Mouse (Mus musculus) embryo, embryonic 9.5 days (tissue): Measurements from ENCODE around the gene Traf1.

ENCODE experiments used
- DNase-seq: peaks from one replicate; pipeline ENCODE4 v3.0.0-alpha.2; 2017; ENCODE audit errors: extremely low spot score

Gene Traf1

DNA sequence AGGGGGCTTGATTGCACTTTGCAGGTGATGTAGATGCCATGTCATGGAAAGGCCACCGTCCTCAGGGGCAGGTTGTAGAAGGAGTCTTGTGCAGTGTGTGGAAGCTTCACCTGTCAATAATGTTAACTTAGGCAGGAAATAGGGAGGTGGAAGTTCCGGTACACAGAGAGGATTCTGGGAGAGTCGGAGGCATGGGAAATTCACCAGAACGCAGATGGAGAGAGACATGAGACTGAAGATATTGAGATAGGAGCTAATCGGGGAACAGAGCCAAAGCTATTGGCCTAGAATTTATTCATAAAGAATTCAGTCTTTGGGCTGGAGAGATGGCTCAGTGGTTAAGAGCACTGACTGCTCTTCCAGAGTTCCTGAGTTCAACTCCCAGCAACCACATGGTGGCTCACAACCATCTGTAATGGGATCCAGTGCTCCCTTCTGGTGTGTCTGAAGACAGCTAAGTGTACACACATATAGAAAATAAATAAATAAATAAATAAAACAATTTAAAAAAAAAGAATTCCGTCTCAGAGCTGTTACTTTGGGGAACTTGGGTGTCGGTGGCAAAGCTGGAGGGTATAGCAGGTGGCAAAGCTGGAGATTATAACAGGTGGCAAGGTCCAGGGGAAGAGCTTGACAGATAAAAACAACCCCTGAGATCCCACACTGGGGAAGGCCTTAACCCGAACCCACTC is 4.8 kb upstream of the Traf1 start:
- DNase-seq: no peak

DNA sequence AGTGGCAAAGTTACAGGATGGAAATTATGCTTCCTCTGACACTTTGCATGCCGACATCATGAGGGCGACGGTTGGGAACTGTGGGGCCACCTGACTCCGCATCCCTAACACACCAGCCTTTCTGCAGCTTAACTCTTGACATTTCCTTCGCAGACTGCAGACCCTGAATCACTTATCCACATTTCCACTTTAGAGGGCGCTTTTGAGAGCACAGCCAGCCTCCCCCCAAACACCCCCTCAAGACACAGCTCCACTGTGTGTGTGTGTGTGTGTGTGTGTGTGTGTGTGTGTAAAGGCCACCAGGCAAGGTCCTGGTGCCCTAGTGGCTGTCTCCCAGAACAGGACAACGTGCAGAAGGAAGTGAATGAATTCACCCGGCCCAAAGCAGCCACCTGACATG is 4.2 kb upstream of the Traf1 start:
- no peak for DNase-seq

DNA sequence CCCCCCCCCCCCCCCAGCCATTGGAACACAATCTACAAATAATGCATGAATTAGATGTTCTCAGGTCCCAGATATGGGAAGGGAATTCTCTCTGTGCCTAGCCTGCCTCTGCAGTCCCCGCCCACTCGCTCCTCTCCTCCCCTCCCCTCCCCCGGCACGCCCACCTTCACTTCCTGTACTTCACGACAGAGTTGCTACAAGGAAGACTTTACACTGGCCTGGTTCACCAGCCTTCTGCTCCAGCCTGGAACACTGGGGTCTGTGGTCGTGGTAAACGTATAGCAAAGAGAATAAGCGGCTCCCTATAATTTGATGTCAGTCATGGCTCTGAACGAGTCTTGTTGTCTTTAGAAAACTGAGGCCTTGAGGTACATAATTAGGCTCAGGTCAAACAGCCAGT is 3.7 kb upstream of the Traf1 start:
- DNase-seq: peak; percentile 46

DNA sequence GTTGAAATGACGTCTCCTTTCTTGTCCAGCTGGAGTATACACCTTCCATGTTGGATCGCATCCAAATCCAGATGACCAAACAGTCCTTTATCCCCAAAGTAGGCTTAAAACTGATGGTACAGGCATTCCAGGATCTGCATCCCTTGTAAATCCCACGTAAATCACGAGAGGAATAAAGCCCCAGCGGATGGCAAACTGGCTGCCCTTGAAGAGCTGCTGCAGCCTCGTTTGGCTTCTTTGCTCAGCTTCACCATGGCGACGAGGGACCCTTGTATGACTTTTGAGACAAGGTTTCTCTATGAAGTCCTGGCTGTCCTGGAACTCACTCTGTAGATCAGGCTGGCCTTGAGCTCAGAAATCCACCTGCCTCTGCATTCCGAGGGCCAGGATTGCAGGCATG is 3.1 kb upstream of the Traf1 start:
- no peak for DNase-seq

DNA sequence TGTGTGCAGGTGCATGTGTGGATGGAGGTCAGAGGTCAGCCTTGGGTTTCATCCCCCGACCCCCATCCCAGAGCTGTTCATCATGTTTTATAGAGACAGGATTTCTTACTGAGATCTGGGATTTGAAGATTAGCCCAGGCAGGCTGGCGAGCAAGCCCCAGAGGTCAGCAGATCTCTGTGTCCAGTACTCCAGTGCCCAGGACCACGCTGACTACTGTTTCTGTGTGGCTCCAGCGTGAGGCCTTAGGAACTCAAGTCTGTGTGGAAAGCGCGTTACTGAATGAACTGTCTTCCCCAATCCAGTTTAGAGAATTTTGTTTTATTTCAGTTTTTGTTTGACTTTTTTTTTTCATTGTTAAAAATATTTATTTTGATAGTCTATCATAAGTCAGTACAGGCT is 2.7 kb upstream of the Traf1 start:
- DNase-seq: no peak

DNA sequence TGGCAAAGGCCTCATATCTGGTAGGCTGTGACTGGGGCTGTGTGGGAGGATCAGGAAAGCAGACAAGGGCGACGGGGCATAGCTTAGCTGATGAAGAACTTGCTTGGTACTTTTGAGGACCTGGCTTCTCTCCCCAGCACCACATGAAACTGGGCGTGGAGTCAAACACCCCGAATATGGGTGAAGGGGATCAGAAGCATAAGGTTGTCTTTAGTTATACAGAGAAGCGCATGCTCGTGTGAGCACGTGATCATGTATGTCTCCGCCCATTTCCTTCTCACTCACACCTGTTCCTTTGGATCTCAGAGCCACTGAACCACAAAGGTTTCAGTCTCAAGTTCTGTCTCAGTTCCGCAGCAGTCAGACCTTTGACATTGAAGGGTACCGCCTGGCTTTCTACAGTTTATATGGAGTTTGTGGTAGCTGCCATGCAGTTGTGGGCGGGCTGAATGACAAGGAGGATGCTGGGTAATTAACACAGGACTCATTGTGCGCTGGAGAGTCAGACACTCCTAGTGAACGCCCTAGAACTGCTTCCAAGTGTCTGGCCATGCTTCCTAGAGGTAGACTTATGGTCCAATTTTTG is 1.9 kb upstream of the Traf1 start:
- DNase-seq: no peak

DNA sequence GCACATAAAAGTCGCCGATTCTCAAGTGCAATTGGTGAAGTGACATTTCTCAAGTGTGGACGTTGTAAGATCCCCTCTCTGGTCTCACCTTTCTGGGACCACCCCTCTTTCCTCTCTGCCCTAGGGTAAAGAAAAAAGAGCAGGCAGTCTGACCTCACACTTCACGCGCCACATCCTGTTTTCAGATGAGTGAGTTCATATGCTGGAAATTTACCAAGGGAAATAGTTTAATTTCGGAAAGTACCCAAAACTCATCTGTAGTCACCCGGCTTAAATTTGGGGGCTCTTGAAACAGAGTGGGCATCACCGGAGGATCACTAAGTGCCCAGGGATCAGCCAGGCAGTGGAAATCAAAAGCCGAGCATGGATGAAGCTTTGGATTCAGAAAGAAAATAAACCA is 1.3 kb upstream of the Traf1 start:
- DNase-seq: no peak

DNA sequence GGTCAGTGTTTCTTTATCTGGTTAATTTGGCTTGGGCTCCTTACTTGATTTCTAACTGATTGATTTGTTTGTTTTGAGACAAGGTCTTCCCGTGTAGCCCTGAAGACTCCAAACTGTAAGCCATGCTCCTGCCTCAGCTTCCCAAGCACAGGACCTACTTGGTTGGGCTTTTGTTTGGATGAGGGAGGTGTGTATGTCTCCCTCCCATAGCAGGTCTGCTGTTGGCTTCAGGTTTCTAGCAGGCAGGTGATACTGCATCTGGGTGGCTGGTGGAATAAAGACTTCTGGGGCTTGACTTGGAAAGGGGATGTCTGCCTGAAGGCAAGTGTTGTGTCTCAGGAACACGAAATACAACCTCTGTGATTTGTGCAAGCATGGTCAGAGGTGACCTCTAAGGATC is 639 bp upstream of the Traf1 start:
- DNase-seq: no peak

DNA sequence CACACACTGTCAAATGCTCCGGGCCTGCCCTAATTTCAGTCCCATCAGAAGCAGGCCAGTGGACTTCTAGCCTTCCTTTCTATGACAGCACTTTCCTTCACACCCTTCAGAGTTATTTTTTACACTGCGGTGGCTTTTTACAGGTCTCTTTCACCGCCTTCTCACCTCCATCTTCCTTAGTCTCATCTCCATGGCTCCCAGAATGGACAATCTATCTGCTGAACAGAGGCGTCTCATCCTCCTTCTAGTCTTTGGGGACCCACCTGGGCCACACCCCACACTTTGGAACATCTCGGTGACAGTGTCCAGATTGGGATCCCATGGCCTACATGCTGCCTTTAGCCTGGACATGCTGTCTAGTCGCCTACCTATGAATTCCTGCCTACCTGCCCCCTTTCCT is 606 bp downstream of the Traf1 start:
- DNase-seq: no peak

DNA sequence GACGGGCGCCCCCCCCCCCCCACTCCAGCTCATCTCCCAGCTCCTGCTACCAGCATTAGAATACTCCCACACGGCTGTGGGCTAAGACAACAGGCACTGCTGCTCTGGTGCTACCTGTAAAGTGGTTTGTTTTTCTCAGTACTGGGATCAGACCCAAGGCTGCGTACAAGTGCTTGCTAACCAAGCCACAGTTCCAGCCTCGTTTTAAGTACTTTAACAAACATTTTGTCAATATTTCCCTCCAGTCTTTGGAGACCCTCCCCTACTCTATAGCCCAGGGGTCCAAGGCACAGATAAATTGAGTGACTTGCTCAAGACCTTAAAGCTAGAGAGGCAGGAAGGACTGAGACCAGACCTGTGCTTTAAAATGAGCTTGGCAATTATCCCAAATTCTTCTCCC is 1.1 kb downstream of the Traf1 start:
- DNase-seq: no peak

DNA sequence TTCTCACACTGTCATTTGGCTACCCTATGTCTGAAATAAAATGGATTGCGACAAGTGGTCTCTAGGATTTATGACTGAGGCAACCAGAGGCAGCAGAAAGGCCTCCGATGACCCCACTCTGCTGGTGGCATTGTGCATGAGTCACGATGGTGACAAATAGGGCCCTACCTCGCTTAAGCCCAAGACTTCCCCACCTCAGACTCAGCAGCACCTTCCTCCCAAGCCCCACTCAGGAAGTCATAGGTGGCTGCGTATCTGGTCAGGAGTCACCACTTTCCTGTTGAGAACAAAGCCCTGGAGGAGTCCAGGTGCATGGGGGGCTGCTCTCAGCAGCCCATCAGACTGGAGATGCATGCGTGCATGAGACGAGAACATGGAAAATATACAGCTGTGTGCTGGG is 3.0 kb downstream of the Traf1 start:
- DNase-seq: no peak

DNA sequence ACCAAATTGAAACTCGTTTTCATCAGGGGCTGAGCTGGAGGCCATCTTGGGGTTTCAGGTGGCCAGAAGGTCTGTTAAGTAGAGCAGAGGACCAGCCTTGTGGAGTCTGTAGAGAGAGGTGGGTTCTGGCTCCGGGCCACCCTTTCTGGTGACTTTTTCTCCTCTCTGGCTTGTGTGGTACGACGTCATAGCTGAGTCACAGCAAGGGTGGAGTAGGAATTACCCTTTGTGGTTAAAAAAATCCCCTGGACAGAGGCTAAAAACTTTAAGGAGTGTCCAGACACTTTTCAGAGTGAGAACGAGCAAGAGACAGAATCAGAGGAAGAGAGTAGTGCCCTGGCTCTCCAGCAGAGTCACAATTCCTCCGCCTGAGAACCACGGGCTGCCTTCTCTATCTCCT is 3.5 kb downstream of the Traf1 start:
- no peak for DNase-seq

DNA sequence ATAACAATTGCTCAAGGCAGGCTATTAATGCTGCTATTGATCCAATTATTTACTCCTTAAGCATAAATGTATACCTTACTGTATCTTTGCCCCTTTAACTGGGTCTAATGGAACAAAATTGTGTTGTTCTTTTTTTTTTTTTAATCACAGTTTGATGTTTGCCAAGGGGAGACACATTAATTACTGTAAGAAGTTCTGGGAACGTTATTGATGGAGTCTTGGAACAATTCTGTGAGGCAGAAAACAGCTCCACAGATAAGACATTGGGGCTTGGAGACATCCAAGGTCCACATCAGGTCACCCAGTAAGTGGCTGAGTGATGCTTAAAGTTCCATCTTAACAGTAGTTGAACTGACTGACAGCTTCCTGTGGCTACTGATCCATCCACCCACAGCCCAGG is 4.2 kb downstream of the Traf1 start:
- no peak for DNase-seq

DNA sequence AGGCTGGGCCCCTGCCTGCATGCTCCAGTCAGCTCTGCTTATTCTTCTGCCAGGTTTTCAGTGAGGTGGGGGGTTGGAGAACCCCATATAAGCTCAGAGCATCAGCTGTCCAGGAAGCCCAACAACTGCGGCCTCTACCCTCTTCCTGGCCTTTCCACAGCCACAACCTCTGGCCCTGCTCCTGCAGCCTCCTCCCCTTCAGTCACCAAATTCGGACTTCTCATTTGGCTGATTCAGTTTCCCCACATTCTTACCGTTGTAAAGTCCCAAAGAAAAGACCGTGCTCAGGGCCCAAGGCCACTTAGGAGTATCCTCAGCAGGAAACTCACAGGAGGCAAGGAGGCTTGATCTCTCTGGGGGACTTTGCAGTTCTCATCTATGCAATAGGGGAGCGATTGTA is 4.6 kb downstream of the Traf1 start:
- no peak for DNase-seq

DNA sequence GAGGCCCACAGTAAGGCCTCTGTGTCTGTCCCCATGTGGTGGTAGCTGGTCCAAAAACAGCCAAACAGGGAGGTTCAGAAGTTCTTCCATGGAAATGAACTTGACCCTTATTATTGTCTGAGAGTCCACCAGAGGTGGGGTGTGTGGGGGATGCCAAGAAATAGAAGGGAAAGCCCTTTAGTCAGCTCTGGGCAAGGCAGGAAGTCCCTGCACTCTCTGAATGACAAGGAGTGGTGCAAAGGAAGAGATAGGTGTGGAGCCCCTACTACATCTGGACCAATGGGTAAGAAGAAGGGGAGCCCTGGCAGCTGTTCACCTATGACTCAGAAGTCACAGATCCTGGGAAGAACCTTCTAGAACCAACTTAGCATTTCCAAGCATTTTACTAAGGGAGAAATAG is 7.2 kb downstream of the Traf1 start:
- no peak for DNase-seq

DNA sequence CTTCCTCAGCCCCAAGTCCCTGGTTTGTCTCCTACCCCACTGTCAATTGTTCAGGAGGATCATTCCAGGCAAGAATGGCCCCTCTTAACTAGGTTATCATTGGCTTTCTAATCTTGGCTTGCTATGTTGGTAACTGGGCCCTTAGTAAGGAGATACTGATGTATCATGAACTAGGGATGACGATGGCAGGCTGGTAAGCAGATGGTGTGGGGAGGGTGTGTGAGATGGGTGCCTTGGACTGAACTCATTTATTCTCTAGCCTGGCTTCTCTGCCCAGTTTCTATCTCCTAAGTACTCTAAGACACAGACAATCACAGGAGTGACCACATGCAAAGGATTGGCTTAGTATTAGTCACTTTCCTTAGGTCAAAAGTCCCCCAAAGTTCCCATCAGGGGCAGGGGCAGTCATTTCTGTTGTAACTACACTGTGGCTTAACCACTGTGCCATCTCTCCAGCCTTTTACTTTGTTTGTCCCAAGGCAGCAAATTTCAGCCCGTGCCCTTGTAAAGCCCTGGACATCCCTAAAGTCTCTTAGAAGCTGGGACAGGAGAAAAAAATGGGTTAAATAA is 7.9 kb downstream of the Traf1 start:
- DNase-seq: no peak

DNA sequence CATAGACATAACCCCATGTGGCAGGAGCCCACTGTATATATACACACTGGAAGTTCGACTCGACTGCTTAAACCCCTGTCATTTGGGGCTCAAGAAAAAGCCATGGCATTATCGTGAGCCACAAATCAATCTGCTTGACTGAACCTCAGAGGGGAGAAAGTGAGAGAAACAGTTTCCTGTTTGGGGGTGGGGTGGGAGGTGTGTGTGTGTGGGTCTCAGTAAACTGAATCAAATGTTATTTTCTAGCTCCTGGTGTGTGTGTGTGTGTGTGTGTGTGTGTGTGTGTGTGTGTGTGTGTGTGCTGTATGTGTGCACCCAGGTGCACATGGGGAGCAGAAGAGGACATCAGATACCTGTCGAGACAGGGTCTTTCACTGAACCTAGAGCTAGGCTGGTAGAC is 8.6 kb downstream of the Traf1 start:
- no peak for DNase-seq

DNA sequence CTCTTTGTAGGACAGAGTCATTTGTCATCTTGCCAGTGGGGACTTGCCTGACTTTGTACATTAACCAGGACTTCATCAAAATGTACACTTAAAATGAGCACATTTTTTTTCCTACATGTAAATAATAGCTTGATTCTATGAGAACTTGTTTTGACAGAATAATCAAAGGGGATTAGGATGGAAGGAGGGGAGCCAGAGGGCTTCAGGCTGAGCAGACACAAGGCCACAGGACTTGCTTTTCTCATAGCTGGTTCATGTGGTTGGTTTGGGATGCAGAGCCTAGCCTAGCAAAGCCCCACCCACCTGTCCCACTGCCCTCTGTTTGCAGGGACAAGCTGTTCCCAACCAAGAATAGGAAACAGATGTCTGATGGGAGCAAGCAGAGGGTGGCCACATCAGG is 10.1 kb downstream of the Traf1 start:
- DNase-seq: no peak

DNA sequence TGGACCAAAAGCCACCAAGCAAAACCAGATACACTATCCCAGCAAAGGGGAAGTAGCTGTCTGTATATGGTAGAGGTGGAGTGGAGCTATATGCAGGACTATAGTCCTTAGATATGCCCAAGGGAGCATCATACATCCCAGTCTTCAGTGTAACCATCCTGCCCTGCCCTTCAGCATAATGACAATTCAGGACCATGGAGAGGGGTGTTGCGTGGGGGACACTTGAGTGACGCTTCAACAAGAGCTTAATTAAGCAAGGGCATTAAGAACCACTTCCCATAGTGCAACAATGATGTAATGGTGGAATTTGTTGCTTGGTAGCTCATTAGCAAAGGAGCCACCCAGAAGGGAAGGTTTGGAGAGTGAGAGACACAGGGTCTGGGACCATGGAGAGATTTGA is 12.9 kb downstream of the Traf1 start:
- DNase-seq: no peak

DNA sequence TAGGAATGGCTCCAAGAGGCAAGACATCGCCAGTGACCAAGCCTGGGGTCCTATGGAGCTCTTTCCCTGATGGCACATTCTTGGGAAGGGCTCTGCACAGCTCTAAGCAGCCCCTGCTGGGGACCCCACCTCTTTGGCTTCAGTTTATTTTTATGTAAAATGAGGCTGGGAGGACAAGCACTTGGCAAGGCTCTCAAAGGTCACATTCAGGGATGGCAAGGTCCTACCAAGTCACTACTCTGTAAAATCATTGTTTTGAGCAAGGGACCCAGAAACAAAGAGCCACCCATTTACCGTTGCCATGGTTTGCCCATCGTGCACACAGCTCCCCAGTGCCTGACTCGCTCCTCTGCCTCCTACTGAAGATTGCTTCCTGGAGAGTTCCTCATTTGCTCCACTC is 15.5 kb downstream of the Traf1 start:
- DNase-seq: no peak

DNA sequence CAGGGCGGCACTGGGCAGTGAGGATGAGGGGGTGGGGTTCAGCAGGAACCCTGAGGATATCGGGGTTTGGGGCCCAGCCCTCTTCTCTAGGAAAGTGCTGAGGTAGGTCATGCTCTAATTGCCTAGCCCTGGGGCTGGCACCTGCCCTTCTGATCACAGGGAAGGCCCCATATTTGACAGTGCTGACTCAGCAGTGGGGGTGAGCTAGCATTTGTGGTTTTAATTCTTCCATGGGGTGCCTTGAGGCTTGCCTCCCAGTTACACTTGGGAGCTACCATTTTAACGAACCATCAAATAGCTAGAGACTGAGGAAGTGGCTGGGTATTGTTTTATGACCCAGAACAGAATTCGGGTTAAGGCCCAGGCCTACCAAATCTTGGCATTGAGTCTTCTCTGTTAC is 16.0 kb downstream of the Traf1 start:
- DNase-seq: no peak

DNA sequence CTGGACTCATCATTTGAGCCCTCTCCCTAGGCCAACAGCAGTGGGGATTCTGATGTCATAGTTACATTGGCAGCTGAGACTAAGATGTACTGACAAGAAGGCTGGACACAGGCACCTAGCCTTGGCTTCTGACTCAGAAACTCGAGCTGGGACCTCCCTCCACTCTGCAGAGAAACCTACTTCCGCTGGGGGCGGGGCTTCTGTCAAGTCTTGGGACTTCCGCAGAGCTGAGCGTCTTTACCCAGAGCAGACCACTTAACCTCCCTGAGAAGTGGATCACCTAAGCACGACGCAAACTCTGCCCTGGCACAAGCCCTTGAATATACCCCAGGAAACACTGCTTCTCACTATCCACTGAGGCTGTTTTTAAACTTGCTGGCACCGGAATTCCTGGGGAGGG is 16.8 kb downstream of the Traf1 start:
- DNase-seq: peak; percentile 15

DNA sequence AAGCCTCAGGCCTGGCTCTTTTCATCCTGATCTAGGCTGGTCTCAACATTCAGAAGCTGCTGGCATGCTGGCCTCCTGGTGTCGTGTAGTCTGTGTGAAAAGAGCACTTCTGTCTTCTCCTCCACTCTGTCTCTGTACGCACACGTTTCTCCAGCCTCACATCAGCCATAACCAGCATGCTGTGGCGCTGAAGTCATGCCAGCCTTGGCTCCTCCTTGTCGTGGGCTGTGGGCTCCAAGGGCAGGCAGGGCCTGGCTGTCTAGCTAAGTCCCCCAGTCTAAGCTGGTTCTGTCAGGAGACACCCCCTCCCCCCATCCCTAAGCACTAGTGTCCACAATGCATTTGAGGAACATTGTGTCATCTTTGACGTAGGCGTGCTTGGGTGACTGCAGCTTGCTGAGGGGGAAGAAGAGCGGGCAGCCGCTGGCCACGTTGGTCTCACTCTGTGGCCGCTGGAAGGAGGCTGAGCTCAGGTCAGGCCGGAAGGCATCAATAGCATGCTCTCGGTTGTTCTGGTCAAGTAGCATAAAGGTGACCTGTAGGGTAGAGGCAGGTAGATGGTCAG is 17.9 kb downstream of the Traf1 start:
- DNase-seq: no peak
